Mouse (Mus musculus) kidney, embryonic 14.5 days (tissue): ENCODE measurements around the gene Ilf2. TPM values are rescaled to one million over a fixed set of nuclear protein-coding genes. Genes with fewer than 3 reads are reported as not detected.
A peak's percentile ranks its signal among the peaks of the same experiment; 100 is the strongest.

ENCODE experiments used
- ATAC-seq: fragments of 200-750 bp; cut with Nextera tagmentation; 2 replicates; pipeline ENCODE4 v1.8.0; 2017; ENCODE audit warnings: moderate number of reproducible peaks, mild to moderate bottlenecking, moderate TSS enrichment, moderate library complexity; ENCODE audit not compliant: low FRiP score, low TSS enrichment
- H3K27ac ChIP-seq: fragments of 300-500 bp; sonication (generic); 2 replicates; pipeline ENCODE4 v1.5.1; 2014; ENCODE audit warnings: low read depth, mild to moderate bottlenecking, low read length, moderate library complexity, mixed read lengths
- H3K27me3 ChIP-seq: fragments of 300-500 bp; sonication (generic); 2 replicates; pipeline ENCODE4 v1.6.1; 2014; ENCODE audit warnings: mild to moderate bottlenecking, low read length; ENCODE audit not compliant: control insufficient read depth, insufficient read depth
- H3K36me3 ChIP-seq: fragments of 300-500 bp; sonication (generic); 2 replicates; pipeline ENCODE4 v1.6.1; 2014; ENCODE audit warnings: low read length, mixed read lengths; ENCODE audit not compliant: control insufficient read depth, insufficient read depth
- H3K4me1 ChIP-seq: fragments of 300-500 bp; sonication (generic); 2 replicates; pipeline ENCODE4 v1.6.1; 2014; ENCODE audit warnings: low read length, mixed read lengths; ENCODE audit not compliant: control insufficient read depth, insufficient read depth
- H3K4me2 ChIP-seq: fragments of 300-500 bp; sonication (generic); replicated peaks from 2 replicates; pipeline ENCODE4 v1.6.1; 2014; ENCODE audit warnings: low read depth, mild to moderate bottlenecking, low read length
- H3K4me3 ChIP-seq: fragments of 300-500 bp; sonication (generic); 2 replicates; pipeline ENCODE4 v1.5.1; 2014; ENCODE audit warnings: mild to moderate bottlenecking, low read length
- H3K9ac ChIP-seq: fragments of 300-500 bp; sonication (generic); 2 replicates; pipeline ENCODE4 v1.6.1; 2014; ENCODE audit warnings: low read depth, mild to moderate bottlenecking, low read length, moderate library complexity
- H3K9me3 ChIP-seq: fragments of 300-500 bp; sonication (generic); 2 replicates; pipeline ENCODE4 v1.6.1; 2016; ENCODE audit warnings: low read length; ENCODE audit not compliant: control insufficient read depth
- WGBS: fragments of 180-500 bp; shearing (Covaris S2); extraction: QIAGEN DNeasy Blood & Tissue Kit; methylation state at CpG from one replicate; pipeline ENCODE4 v1.1.7; 2014; 5-methylcytosine and 5-hydroxymethylcytosine counted together
- polyA plus RNA-seq: library from polyadenylated mRNA; unstranded; fragments of >200 nt; fragmentation: Nextera tagmentation; extraction: Ambion mirVana; gene quantifications from 2 replicates; pipeline ENCODE4 v1.2.1, GENCODE M21; 2014

The Ilf2 gene
- polyA plus RNA-seq, 1 experiment from 2014 or later, result 262 TPM

- no peak for ATAC-seq
- no peak overlapping the region for H3K27ac ChIP-seq
- no peaks in the 10 kb centered on the region for H3K36me3 ChIP-seq
- no peaks in the 10 kb centered on the region for H3K27me3 ChIP-seq
- no peaks in the 10 kb centered on the region for H3K9me3 ChIP-seq
- WGBS, result 67% methylated on average over 10 of the region's 10 CpGs
- peaks cover 4% of the 10 kb centered on the region for H3K4me1 ChIP-seq
- no peak overlapping the region for H3K4me3 ChIP-seq
- H3K4me2 ChIP-seq, result no peak overlapping the region
- no peak overlapping the region for H3K9ac ChIP-seq
These were observed 24.4 kb upstream of the Ilf2 start for GRCm38 (mm10) chr3:90451396-90452095.

DNA sequence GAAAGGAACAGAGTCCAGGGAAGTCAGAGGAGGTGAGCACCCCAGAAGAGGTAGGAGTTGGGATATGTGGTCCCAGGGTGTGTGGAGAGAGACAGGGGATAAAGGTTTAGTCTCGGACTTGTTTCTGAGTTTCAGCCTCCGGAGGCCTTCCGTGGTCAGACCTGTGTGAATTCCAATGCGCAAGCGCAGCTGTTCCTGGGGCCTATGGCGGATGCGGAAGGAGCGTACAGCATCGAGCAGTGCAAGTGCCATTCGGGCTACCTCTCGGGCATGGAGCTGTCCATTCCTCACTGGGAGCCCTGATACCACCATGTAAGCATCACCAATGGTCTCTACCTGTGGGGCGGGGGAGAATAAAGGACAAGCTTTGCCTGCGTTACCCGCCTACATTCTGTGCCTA lies 21.0 kb upstream of the Ilf2 start:
- Histone ChIP-seq H3K27ac (no peak overlapping the region), H3K4me3 (no peak overlapping the region), H3K27me3 (no peaks in the 10 kb centered on the region), H3K4me2 (no peak overlapping the region), H3K4me1 (no peaks in the 10 kb centered on the region), H3K9ac (no peak overlapping the region), H3K36me3 (no peaks in the 10 kb centered on the region), H3K9me3 (no peaks in the 10 kb centered on the region)
- no peak for ATAC-seq
- 89% methylated on average over 14 of the region's 14 CpGs for WGBS

GRCm38 (mm10) chr3:90459727-90460126 lies 16.2 kb upstream of the Ilf2 start:
- H3K36me3 ChIP-seq, result no peaks in the 10 kb centered on the region
- 79% methylated on average over 9 of the region's 9 CpGs for WGBS
- H3K9me3 ChIP-seq, result no peaks in the 10 kb centered on the region
- H3K4me2 ChIP-seq, result no peak overlapping the region
- H3K27ac ChIP-seq, result no peak overlapping the region
- H3K27me3 ChIP-seq, result peaks cover 22% of the 10 kb centered on the region
- no peaks in the 10 kb centered on the region for H3K4me1 ChIP-seq
- ATAC-seq, result no peak
- H3K4me3 ChIP-seq, result no peak overlapping the region
- H3K9ac ChIP-seq, result no peak overlapping the region

DNA sequence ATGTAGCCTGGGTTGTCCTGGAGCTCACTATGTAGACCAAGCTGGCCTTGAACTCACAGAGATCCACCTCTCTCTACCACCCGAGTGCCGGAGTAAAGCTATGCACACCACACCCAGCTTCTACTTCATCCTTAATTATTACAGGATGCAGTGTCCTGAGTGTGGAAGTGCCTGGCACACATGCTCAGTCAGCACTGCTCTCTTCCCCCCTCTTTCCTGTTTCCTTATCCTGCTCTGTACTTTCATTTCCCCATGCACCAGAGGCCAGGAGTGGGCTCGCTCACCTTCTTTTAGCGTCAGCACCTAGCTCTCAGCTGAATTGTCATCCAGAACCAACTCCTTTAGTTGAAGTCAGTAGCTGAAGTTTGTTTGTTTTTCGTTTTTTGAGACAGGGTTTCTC lies 15.6 kb upstream of the Ilf2 start:
- 79% methylated on average over 5 of the region's 5 CpGs for WGBS
- no peak for ATAC-seq
- no peaks in the 10 kb centered on the region for H3K4me1 ChIP-seq
- H3K9ac ChIP-seq, result no peak overlapping the region
- no peak overlapping the region for H3K4me2 ChIP-seq
- no peak overlapping the region for H3K4me3 ChIP-seq
- no peak overlapping the region for H3K27ac ChIP-seq
- H3K9me3 ChIP-seq, result no peaks in the 10 kb centered on the region
- H3K36me3 ChIP-seq, result no peaks in the 10 kb centered on the region
- peaks cover 28% of the 10 kb centered on the region for H3K27me3 ChIP-seq

GRCm38 (mm10) chr3:90461935-90462334 lies 14.0 kb upstream of the Ilf2 start:
- H3K27me3 ChIP-seq, result peaks cover 31% of the 10 kb centered on the region
- H3K36me3 ChIP-seq, result no peaks in the 10 kb centered on the region
- H3K4me1 ChIP-seq, result no peaks in the 10 kb centered on the region
- ATAC-seq, result no peak
- 90% methylated on average over 3 of the region's 3 CpGs for WGBS
- no peak overlapping the region for H3K9ac ChIP-seq
- no peak overlapping the region for H3K4me2 ChIP-seq
- H3K9me3 ChIP-seq, result no peaks in the 10 kb centered on the region
- no peak overlapping the region for H3K27ac ChIP-seq
- H3K4me3 ChIP-seq, result no peak overlapping the region

- Histone ChIP-seq H3K27me3 (peaks cover 31% of the 10 kb centered on the region), H3K4me3 (no peak overlapping the region), H3K4me2 (peak overlapping the region; percentile 10; the same call in 1 of the 2 replicates), H3K9me3 (no peaks in the 10 kb centered on the region), H3K27ac (no peak overlapping the region), H3K9ac (no peak overlapping the region), H3K36me3 (no peaks in the 10 kb centered on the region), H3K4me1 (no peaks in the 10 kb centered on the region)
- ATAC-seq, result no peak
- 37% methylated on average over 7 of the region's 7 CpGs for WGBS
These were observed 13.3 kb upstream of the Ilf2 start for GRCm38 (mm10) chr3:90462579-90462978.

DNA sequence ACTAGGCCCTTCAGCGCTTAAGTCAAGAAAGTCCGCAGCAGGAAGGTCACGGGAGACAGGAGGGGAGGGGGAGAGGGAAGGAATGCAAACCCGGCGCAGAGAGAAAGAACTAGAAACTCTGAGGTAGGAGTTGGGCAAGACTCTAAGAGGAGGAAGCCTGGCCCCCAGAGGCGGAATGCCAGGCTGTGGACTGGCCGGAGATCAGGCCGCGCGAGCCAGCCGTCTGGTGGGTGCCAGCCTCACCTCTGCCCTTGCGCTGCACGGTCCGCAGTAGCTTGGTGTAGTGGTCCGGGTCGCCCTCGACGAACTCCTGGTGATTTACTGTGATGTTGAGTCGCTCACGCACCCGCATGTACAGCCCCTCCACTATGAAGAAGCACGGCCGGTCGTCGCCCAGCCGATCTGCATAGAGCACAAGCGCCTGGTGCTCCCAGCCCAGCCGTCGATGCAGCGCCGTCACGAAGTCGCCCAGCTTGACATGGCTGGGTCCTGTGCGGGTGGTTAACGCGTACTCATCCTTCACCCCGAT lies 11.3 kb upstream of the Ilf2 start:
- no peaks in the 10 kb centered on the region for H3K36me3 ChIP-seq
- H3K4me1 ChIP-seq, result no peaks in the 10 kb centered on the region
- no peak overlapping the region for H3K27ac ChIP-seq
- peak overlapping the region; percentile 75 for H3K4me2 ChIP-seq
- no peaks in the 10 kb centered on the region for H3K9me3 ChIP-seq
- peak overlapping the region; percentile 55 for H3K4me3 ChIP-seq
- peaks cover 31% of the 10 kb centered on the region for H3K27me3 ChIP-seq
- WGBS, result 9% methylated on average over 37 of the region's 37 CpGs
- peak overlapping the region; percentile 70 for H3K9ac ChIP-seq
- ATAC-seq, result peak; percentile 7; the same call in 1 of the 2 replicates

- Histone ChIP-seq H3K9ac (peak overlapping the region; percentile 70), H3K27ac (no peak overlapping the region), H3K36me3 (no peaks in the 10 kb centered on the region), H3K4me3 (peak overlapping the region; percentile 55), H3K27me3 (peaks cover 31% of the 10 kb centered on the region), H3K4me1 (no peaks in the 10 kb centered on the region), H3K4me2 (peak overlapping the region; percentile 75), H3K9me3 (no peaks in the 10 kb centered on the region)
- WGBS, result under 1% methylated on average over 75 of the region's 75 CpGs
- peak; percentile 44; the same call in 1 of the 2 replicates for ATAC-seq
These were observed 10.7 kb upstream of the Ilf2 start for GRCm38 (mm10) chr3:90465081-90465685.

DNA sequence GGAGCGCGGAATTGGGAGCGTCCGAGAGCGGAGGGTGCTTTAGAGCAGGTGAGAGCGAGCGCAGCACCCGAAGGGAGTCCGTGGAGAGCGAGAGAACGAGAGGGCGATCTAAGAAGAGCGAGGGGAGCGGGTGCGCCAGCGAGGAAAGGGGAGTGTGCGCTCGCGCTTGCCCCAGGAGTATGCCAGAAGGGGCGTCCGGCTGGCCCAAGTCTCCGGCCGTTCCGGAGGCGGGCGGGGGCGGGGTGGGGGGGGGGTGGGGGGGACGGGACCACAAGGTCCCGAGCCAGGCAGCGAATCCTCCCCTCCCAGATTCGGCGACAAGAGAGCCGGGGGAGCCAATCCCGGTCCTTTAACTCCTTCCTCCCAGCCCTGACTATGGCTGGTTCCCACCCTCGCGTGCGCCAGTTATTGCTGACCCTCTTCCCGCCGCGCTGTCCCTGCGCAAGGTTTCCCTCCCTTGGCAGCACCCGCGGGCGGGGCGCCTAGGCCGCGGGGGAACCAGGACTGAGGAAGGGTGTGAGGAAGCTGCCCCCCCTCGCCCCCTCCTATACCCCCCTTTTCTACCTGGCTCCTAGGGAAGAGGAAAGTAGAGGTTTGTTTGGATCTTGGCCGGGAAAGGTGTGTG lies 10.1 kb upstream of the Ilf2 start, which contains the start of gene Npr1:
Gene Npr1 (minus strand): TSS at position 181 of the 625 bp plus-strand sequence.
- Histone ChIP-seq H3K36me3 (no peaks in the 10 kb centered on the region), H3K4me3 (peak within 1 kb of the TSS; percentile 55), H3K4me2 (peak within 1 kb of the TSS; percentile 75), H3K27ac (no peak within 1 kb of the TSS), H3K9me3 (no peaks in the 10 kb centered on the region), H3K9ac (peak within 1 kb of the TSS; percentile 70), H3K27me3 (peaks cover 31% of the 10 kb centered on the region), H3K4me1 (no peaks in the 10 kb centered on the region)
- 0% methylated on average over 19 of the region's 49 CpGs for WGBS
- peak; percentile 64 for ATAC-seq
